Mouse (Mus musculus) bone marrow, adult 2 months (tissue): ENCODE measurements around the gene Tex35. TPM values are rescaled to one million over a fixed set of nuclear protein-coding genes. Genes with fewer than 3 reads are reported as not detected.
A peak's percentile ranks its signal among the peaks of the same experiment; 100 is the strongest.

Experiments
- H3K27ac ChIP-seq: fragments of 200-500 bp; 2 replicates; pipeline ENCODE4 v1.5.1; 2012; ENCODE audit warnings: low read depth, mild to moderate bottlenecking, control low read depth, inconsistent platforms, low read length; ENCODE audit not compliant: control insufficient read depth, poor library complexity, insufficient read depth
- H3K4me1 ChIP-seq: fragments of 200-500 bp; 2 replicates; pipeline ENCODE4 v1.6.1; 2011; ENCODE audit warnings: low read length; ENCODE audit not compliant: control insufficient read depth, insufficient read depth
- H3K4me3 ChIP-seq: fragments of 200-500 bp; replicated peaks from 2 replicates; pipeline ENCODE3; 2011; ENCODE audit warnings: mild to moderate bottlenecking, low read depth, low read length, control low read depth; ENCODE audit not compliant: control insufficient read depth
- CTCF ChIP-seq: fragments of 200-500 bp; IDR thresholded peaks from 2 replicates; pipeline ENCODE4 v1.5.1; 2011; ENCODE audit warnings: low read length, control low read depth; ENCODE audit not compliant: control insufficient read depth, insufficient read depth
- POLR2A ChIP-seq: fragments of 200-500 bp; IDR thresholded peaks from 2 replicates; pipeline ENCODE4 v1.6.1; 2011; ENCODE audit warnings: low read depth, mild to moderate bottlenecking, control low read depth, low read length, borderline replicate concordance; ENCODE audit not compliant: control insufficient read depth
- WGBS: fragments of 180-500 bp; shearing (Covaris S2); methylation state at CpG from one replicate; pipeline ENCODE4 v1.1.7; 2018; 5-methylcytosine and 5-hydroxymethylcytosine counted together
- polyA plus RNA-seq: library from polyadenylated mRNA; stranded (reverse); fragments of >200 nt; gene quantifications from 2 replicates; pipeline ENCODE4 v1.2.4, GENCODE M21; 2011; ENCODE audit warnings: low replicate concordance; ENCODE audit not compliant: missing spikeins, insufficient read depth, insufficient read length

Gene Tex35
- polyA plus RNA-seq, 1 experiment, result not detected

GRCm38 (mm10) chr1:157079384-157080025 lies 29.0 kb downstream of the Tex35 start:
- H3K27ac ChIP-seq, result no peak overlapping the region
- TF ChIP-seq CTCF, result peak; percentile 73
- TF ChIP-seq POLR2A, result no peak
- H3K4me3 ChIP-seq, result no peak overlapping the region
- H3K4me1 ChIP-seq, result no peaks in the 10 kb centered on the region; the same call in 1 of the 2 replicates
- WGBS, result 55% methylated on average over 11 of the region's 11 CpGs

GRCm38 (mm10) chr1:157076781-157077705 lies 31.4 kb downstream of the Tex35 start:
- WGBS, result 57% methylated on average over 43 of the region's 43 CpGs
- Histone ChIP-seq H3K4me3 (no peak overlapping the region), H3K4me1 (no peaks in the 10 kb centered on the region), H3K27ac (no peak overlapping the region; the same call in 1 of the 2 replicates)
- TF ChIP-seq CTCF (peak; percentile 95), POLR2A (0 out of 2 replicates have a peak, but pooled peaks have one; percentile 31)

GRCm38 (mm10) chr1:157076257-157076656 lies 32.2 kb downstream of the Tex35 start:
- WGBS, result 1% methylated on average over 15 of the region's 15 CpGs
- H3K4me1 ChIP-seq, result no peaks in the 10 kb centered on the region
- H3K27ac ChIP-seq, result no peak overlapping the region
- TF ChIP-seq POLR2A, result no peak
- peak; percentile 97 for TF ChIP-seq CTCF
- no peak overlapping the region for H3K4me3 ChIP-seq

DNA sequence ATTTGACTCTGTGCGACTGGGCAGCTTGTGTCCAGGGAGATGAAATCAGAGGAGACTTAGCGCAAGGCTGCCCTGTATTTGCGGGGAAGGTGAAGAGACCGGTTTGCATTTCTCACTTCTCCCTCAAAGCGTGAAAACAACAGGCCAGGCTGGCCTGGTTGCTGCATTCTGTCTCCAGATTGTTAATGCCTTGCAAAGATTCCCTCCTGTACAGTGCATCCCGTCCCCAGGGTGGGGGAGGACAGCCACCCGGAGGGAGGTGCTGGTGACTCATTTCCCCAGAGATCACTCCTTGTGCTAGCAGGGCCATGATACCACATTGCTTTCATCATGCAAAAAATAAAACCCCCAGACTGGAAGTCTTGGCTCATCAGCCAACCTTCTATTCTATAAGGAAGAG lies 33.5 kb downstream of the Tex35 start:
- H3K4me1 ChIP-seq, result no peaks in the 10 kb centered on the region
- no peak overlapping the region for H3K4me3 ChIP-seq
- no peak overlapping the region for H3K27ac ChIP-seq
- 74% methylated on average over 7 of the region's 7 CpGs for WGBS
- TF ChIP-seq CTCF (no peak), POLR2A (no peak)

DNA sequence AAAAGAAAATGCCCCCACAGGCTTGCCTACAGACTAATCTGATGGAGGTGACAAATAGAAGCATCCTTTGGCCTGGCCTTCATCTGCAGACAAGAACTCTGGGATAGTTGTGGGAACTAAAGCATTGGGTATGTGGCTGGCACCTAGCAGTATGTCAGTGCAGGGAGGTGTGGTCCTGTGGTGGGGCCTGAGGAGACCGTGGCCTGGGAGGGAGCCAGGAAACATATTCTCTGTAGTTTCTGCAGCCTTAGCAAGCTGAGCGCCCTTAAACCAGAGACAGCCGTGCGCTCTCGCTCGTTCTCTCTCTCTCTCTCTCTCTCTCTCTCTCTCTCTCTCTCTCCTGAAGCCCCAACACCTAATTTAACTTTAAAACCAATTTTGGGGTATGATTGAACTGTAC lies 34.1 kb downstream of the Tex35 start:
- TF ChIP-seq CTCF (no peak), POLR2A (no peak)

DNA sequence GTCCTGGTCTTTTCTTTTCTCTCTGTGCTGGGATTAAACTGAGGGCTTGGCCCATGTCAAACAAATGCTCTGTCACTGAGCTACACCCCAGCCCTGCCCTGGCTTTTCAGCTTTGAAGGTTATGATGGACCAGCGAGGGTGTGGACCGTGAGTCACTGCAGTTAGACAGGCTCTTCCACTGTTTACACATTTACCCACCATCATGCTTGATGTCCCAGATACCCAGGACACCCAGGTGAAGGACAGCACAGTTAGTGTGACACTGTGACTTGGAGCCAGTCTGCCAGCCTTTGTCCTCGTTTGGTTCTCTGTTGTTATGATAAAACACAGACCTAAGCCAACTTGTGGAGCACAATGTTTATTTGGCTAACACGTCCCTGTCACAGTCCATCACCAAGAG lies 34.9 kb downstream of the Tex35 start:
- no peak overlapping the region for H3K27ac ChIP-seq
- WGBS, result 84% methylated on average over 4 of the region's 4 CpGs
- TF ChIP-seq CTCF, result no peak
- no peak for TF ChIP-seq POLR2A
- no peaks in the 10 kb centered on the region for H3K4me1 ChIP-seq
- no peak overlapping the region for H3K4me3 ChIP-seq

More for the DNA sequence above, 34.1 kb downstream of the Tex35 start:
- Histone ChIP-seq H3K27ac (no peak overlapping the region), H3K4me1 (no peaks in the 10 kb centered on the region), H3K4me3 (no peak overlapping the region)
- WGBS, result 51% methylated on average over 6 of the region's 6 CpGs

GRCm38 (mm10) chr1:157069181-157069828 lies 39.2 kb downstream of the Tex35 start:
- H3K27ac ChIP-seq, result no peak overlapping the region
- no peak overlapping the region for H3K4me3 ChIP-seq
- no peak for TF ChIP-seq CTCF
- no peak for TF ChIP-seq POLR2A
- WGBS, result 81% methylated on average over 15 of the region's 15 CpGs
- H3K4me1 ChIP-seq, result no peaks in the 10 kb centered on the region

GRCm38 (mm10) chr1:157068316-157068715 lies 40.2 kb downstream of the Tex35 start:
- Histone ChIP-seq H3K4me3 (no peak overlapping the region), H3K27ac (no peak overlapping the region), H3K4me1 (peaks cover under 1% of the 10 kb centered on the region)
- TF ChIP-seq CTCF (no peak), POLR2A (no peak)
